Mouse (Mus musculus) spleen, postnatal 10 days (tissue): ENCODE results near the gene Mrps6.
A peak's percentile ranks its signal among the peaks of the same experiment; 100 is the strongest.
"Not testable (repeated sequence)": the region's sequence is repeated elsewhere in the genome, so short reads cannot be mapped to it uniquely, and the experiment has no call there.

Experiments
- DNase-seq, 2 experiments: peaks; one replicate each; pipeline ENCODE4 v3.0.0; 2021 to 2022; ENCODE audit warnings: low spot score in 2 of 2

Gene Mrps6

GRCm38 (mm10) chr16:92062832-92063231, 4.8 kb downstream of the Mrps6 start:
- DNase-seq = no peak

GRCm38 (mm10) chr16:92064801-92065200, 6.7 kb downstream of the Mrps6 start:
- no peak for DNase-seq

GRCm38 (mm10) chr16:92070338-92070737, 12.3 kb downstream of the Mrps6 start:
- no peak for DNase-seq

GRCm38 (mm10) chr16:92076797-92077196, 18.7 kb downstream of the Mrps6 start:
- no peak for DNase-seq

- DNase-seq = no peak
Measured at GRCm38 (mm10) chr16:92083771-92084453, 25.8 kb downstream of the Mrps6 start.

- DNase-seq = no peak
Measured at GRCm38 (mm10) chr16:92089225-92089624, 31.2 kb downstream of the Mrps6 start.

GRCm38 (mm10) chr16:92091876-92092275, 33.8 kb downstream of the Mrps6 start:
- DNase-seq = no peak

- no peak for DNase-seq
Measured at GRCm38 (mm10) chr16:92098351-92099051, 40.4 kb downstream of the Mrps6 start.

- no peak for DNase-seq
Measured at GRCm38 (mm10) chr16:92099598-92099997, 41.5 kb downstream of the Mrps6 start.

- DNase-seq = no peak
Measured at GRCm38 (mm10) chr16:92100111-92100510, 42.0 kb downstream of the Mrps6 start.

GRCm38 (mm10) chr16:92102115-92102514, 44.0 kb downstream of the Mrps6 start:
- no peak for DNase-seq

- DNase-seq = not testable (repeated sequence)
Measured at GRCm38 (mm10) chr16:92102931-92103330, 44.9 kb downstream of the Mrps6 start.

- no peak for DNase-seq
Measured at GRCm38 (mm10) chr16:92103572-92104331, 45.7 kb downstream of the Mrps6 start.

GRCm38 (mm10) chr16:92104332-92104590, 46.2 kb downstream of the Mrps6 start:
- DNase-seq = no peak

GRCm38 (mm10) chr16:92104951-92105350, 46.9 kb downstream of the Mrps6 start:
- DNase-seq = no peak

GRCm38 (mm10) chr16:92105631-92106030, 47.6 kb downstream of the Mrps6 start:
- no peak for DNase-seq

GRCm38 (mm10) chr16:92107346-92107745, 49.3 kb downstream of the Mrps6 start:
- no peak for DNase-seq

- no peak for DNase-seq
Measured at GRCm38 (mm10) chr16:92114706-92115241, 56.7 kb downstream of the Mrps6 start.

GRCm38 (mm10) chr16:92115611-92116421, 57.7 kb downstream of the Mrps6 start:
- peak in 1 of 2 experiments; percentile 21 for DNase-seq

GRCm38 (mm10) chr16:92117337-92118209, 59.5 kb downstream of the Mrps6 start:
- DNase-seq = no peak
